Mouse (Mus musculus): ENCODE data around the gene Fabp6. TPM values are rescaled to one million over a fixed set of nuclear protein-coding genes. Genes with fewer than 3 reads are reported as not detected.

Gene Fabp6
- polyA plus RNA-seq, 1 experiment from 2014 or later = not detected

DNA sequence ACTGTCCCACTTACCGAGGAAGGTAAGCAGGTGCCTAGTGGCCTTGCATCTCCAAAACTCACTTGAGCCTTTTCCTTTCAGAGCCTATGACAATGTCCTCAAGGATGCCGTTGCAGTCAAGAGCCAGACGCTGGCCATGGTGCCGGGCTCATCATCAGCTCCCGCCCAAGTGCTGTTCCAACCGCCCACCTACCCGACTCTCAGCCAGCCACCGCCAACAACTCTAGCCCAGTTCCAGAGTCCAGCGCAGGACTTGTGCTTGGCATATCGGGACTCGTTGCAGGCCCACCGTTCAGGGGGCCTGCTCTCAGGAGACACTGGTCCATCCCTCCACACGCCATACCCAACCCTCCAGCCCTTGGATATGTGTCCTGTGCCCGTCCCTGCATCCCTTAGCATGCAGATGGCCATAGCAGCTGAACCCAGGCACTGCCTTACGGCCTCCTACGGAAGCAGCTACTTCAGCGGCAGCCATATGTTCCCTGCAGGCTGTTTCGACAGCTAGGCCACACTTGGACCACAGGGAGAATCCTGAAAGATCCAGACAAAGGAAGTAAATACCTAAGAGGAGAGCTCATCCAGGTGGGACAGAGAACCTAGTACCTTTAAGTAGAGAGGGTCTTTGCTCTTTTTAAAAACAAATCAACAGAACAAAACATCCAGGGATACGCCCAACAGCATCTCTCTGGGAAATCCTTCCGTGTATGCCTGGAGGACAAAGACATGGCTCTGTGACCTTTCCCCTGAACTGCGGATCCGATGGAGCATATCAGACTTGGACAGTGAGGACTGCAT lies 15.9 kb downstream of the Fabp6 start:
- WGBS = 92% methylated on average over 22 of the region's 22 CpGs
- Histone ChIP-seq H3K9me3 (replicated peaks) (no peaks in the 10 kb centered on the region), H3K4me1 (peaks cover 8% of the 10 kb centered on the region; the same call in 1 of the 2 replicates), H3K4me3 (no peak overlapping the region), H3K9ac (no peak overlapping the region), H3K36me3 (peaks cover 54% of the 10 kb centered on the region), H3K4me2 (replicated peaks) (no peak overlapping the region), H3K27me3 (no peaks in the 10 kb centered on the region), H3K27ac (peak overlapping the region; percentile 23; the same call in 1 of the 2 replicates)
- ATAC-seq (ENCODE audit: low FRiP score) = 0 out of 2 replicates have a peak, but pooled peaks have one; percentile 29

DNA sequence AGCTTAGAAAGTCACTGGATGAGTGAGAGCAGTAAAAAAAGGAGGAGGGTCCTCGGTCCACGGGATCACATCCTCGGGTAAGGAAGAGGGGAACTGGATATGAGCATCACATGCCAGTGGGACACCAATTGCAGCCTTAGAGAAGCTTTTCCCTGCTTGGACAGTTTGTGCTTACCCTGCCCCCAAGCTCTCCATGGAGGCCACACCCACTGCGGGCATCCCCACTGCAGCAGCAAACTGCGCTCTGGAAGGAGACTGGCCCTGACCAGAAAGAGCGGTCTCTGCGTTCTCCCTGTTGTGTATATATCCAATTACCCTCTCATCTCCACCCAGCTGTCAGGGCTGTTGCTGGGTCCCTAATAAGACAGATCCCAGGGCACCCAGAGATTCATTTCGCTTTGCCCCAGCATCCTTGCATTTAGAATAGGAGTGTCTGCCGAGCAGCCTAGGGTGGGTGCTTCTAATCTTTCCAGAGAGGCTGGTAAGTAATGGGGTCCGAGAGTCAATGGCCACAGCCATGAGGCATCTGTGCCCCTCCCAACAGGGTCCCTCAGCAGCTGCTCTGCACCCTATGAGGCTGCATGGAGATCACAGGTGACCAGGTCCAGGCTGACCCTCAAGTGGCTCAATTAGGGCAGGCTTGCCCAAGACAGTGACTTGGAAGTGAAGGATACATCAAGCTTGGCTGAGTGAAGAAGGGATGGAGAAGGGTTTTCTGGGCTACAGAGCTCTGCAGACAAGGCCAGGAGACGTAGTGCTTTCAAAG lies 23.4 kb downstream of the Fabp6 start:
- Histone ChIP-seq H3K4me2 (replicated peaks) (no peak overlapping the region), H3K36me3 (peaks cover 24% of the 10 kb centered on the region), H3K9ac (no peak overlapping the region), H3K27me3 (no peaks in the 10 kb centered on the region), H3K9me3 (replicated peaks) (no peaks in the 10 kb centered on the region), H3K4me1 (peaks cover 19% of the 10 kb centered on the region), H3K4me3 (no peak overlapping the region), H3K27ac (no peak overlapping the region)
- WGBS = 55% methylated on average over 11 of the region's 11 CpGs
- ATAC-seq (ENCODE audit: low FRiP score) = no peak

- no peaks in the 10 kb centered on the region for H3K9me3 ChIP-seq (replicated peaks)
- peak overlapping the region; percentile 92 for H3K27ac ChIP-seq
- H3K27me3 ChIP-seq = no peaks in the 10 kb centered on the region
- H3K4me1 ChIP-seq = peaks cover 30% of the 10 kb centered on the region
- H3K36me3 ChIP-seq = peaks cover 14% of the 10 kb centered on the region
- WGBS = 6% methylated on average over 9 of the region's 9 CpGs
- H3K9ac ChIP-seq = peak overlapping the region; percentile 47
- ATAC-seq (ENCODE audit: low FRiP score) = peak; percentile 88
- no peak overlapping the region for H3K4me3 ChIP-seq
- H3K4me2 ChIP-seq (replicated peaks) = peak overlapping the region; percentile 25
Measured at GRCm38 (mm10) chr11:43575376-43576151, 25.8 kb downstream of the Fabp6 start.

- Histone ChIP-seq H3K4me3 (no peak overlapping the region), H3K27ac (peak overlapping the region; percentile 92), H3K4me2 (replicated peaks) (peak overlapping the region; percentile 25), H3K9ac (peak overlapping the region; percentile 47; the same call in 1 of the 2 replicates), H3K36me3 (peaks cover 10% of the 10 kb centered on the region), H3K4me1 (peaks cover 33% of the 10 kb centered on the region), H3K27me3 (no peaks in the 10 kb centered on the region), H3K9me3 (replicated peaks) (no peaks in the 10 kb centered on the region)
- peak; percentile 9 for ATAC-seq (ENCODE audit: low FRiP score)
- WGBS = 14% methylated on average over 3 of the region's 3 CpGs
Measured at GRCm38 (mm10) chr11:43575061-43575375, 26.3 kb downstream of the Fabp6 start.

DNA sequence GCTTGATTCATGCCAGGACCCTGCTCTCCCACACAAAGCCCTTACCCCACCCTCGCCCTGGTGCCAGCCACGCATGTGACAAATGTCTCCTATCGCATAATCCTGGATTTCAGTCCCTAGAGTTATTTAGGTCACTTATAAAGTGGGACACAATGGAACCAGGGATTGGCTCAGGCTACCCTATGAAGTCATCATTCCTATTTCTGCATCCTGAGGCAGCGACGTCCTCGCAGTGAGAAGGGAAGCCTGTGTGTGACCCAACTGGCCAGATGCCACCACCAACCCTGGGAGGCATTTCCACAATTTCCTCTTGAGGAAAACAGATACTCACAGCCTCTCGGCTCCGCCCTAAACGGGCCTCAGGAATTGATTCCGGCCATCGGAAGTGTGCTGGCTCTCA lies 31.7 kb downstream of the Fabp6 start:
- ATAC-seq (ENCODE audit: low FRiP score) = no peak
- Histone ChIP-seq H3K27ac (peak overlapping the region; percentile 49), H3K4me1 (peaks cover 38% of the 10 kb centered on the region)

DNA sequence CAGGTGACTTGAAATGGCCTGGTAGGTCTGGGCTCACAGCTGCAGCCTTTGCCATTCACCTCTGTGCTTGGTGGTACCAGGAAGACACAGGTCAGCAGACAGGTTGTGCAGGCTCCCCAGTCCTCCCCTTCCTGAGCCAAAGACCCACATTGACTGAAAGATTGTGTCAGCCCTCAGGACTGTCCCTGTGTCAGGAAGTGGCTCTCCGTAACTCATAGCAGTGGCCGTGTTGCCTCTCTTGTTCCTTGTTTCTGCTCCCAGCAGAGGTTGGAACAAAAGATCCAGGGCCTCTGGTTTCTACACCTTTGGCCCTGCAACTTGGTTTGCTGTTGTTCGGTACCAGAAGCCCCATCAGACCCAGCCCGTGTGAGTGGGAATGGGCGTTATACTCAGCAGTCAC lies 32.2 kb downstream of the Fabp6 start:
- Histone ChIP-seq H3K27me3 (no peaks in the 10 kb centered on the region), H3K4me1 (peaks cover 38% of the 10 kb centered on the region), H3K4me3 (no peak overlapping the region), H3K27ac (no peak overlapping the region), H3K4me2 (replicated peaks) (no peak overlapping the region), H3K9me3 (replicated peaks) (no peaks in the 10 kb centered on the region), H3K36me3 (no peaks in the 10 kb centered on the region), H3K9ac (no peak overlapping the region)
- ATAC-seq (ENCODE audit: low FRiP score) = no peak
- WGBS = 92% methylated on average over 5 of the region's 5 CpGs

More for the DNA sequence above, 31.7 kb downstream of the Fabp6 start:
- 79% methylated on average over 11 of the region's 11 CpGs for WGBS
- Histone ChIP-seq H3K36me3 (no peaks in the 10 kb centered on the region), H3K9me3 (replicated peaks) (no peaks in the 10 kb centered on the region), H3K9ac (no peak overlapping the region), H3K27me3 (no peaks in the 10 kb centered on the region), H3K4me3 (no peak overlapping the region), H3K4me2 (replicated peaks) (no peak overlapping the region)

GRCm38 (mm10) chr11:43568263-43568662 lies 33.1 kb downstream of the Fabp6 start:
- 67% methylated on average over 5 of the region's 5 CpGs for WGBS

GRCm38 (mm10) chr11:43566696-43567095 lies 34.6 kb downstream of the Fabp6 start:
- Histone ChIP-seq H3K27me3 (no peaks in the 10 kb centered on the region), H3K36me3 (peaks cover 6% of the 10 kb centered on the region; the same call in 1 of the 2 replicates), H3K4me2 (replicated peaks) (no peak overlapping the region), H3K4me3 (no peak overlapping the region), H3K4me1 (peaks cover 37% of the 10 kb centered on the region), H3K27ac (peak overlapping the region; percentile 58; the same call in 1 of the 2 replicates), H3K9ac (no peak overlapping the region), H3K9me3 (replicated peaks) (no peaks in the 10 kb centered on the region)
- ATAC-seq (ENCODE audit: low FRiP score) = no peak
- 75% methylated on average over 5 of the region's 5 CpGs for WGBS

More at GRCm38 (mm10) chr11:43568263-43568662, 33.1 kb downstream of the Fabp6 start:
- Histone ChIP-seq H3K36me3 (no peaks in the 10 kb centered on the region), H3K9me3 (replicated peaks) (no peaks in the 10 kb centered on the region), H3K27ac (no peak overlapping the region), H3K4me3 (no peak overlapping the region), H3K27me3 (no peaks in the 10 kb centered on the region), H3K4me2 (replicated peaks) (no peak overlapping the region), H3K9ac (no peak overlapping the region), H3K4me1 (peaks cover 43% of the 10 kb centered on the region)
- no peak for ATAC-seq (ENCODE audit: low FRiP score)

GRCm38 (mm10) chr11:43565852-43566251 lies 35.5 kb downstream of the Fabp6 start:
- H3K36me3 ChIP-seq = peaks cover 6% of the 10 kb centered on the region; the same call in 1 of the 2 replicates
- H3K4me1 ChIP-seq = peaks cover 32% of the 10 kb centered on the region
- no peak overlapping the region for H3K4me3 ChIP-seq
- H3K27me3 ChIP-seq = no peaks in the 10 kb centered on the region
- H3K4me2 ChIP-seq (replicated peaks) = no peak overlapping the region
- no peak overlapping the region for H3K9ac ChIP-seq
- WGBS = 6% methylated on average over 8 of the region's 8 CpGs
- ATAC-seq (ENCODE audit: low FRiP score) = 0 out of 2 replicates have a peak, but pooled peaks have one; percentile 26
- no peaks in the 10 kb centered on the region for H3K9me3 ChIP-seq (replicated peaks)
- H3K27ac ChIP-seq = peak overlapping the region; percentile 58

GRCm38 (mm10) chr11:43565414-43565813 lies 35.9 kb downstream of the Fabp6 start:
- no peak overlapping the region for H3K4me2 ChIP-seq (replicated peaks)

GRCm38 (mm10) chr11:43563654-43564244 lies 37.6 kb downstream of the Fabp6 start:
- H3K4me1 ChIP-seq = peaks cover 33% of the 10 kb centered on the region
- WGBS = 71% methylated on average over 10 of the region's 10 CpGs
- H3K27ac ChIP-seq = peak overlapping the region; percentile 60

More at GRCm38 (mm10) chr11:43565414-43565813, 35.9 kb downstream of the Fabp6 start:
- Histone ChIP-seq H3K9ac (no peak overlapping the region), H3K4me3 (no peak overlapping the region), H3K4me1 (peaks cover 32% of the 10 kb centered on the region), H3K9me3 (replicated peaks) (no peaks in the 10 kb centered on the region), H3K27ac (peak overlapping the region; percentile 58), H3K27me3 (no peaks in the 10 kb centered on the region), H3K36me3 (peaks cover 6% of the 10 kb centered on the region; the same call in 1 of the 2 replicates)
- 43% methylated on average over 2 of the region's 2 CpGs for WGBS
- ATAC-seq (ENCODE audit: low FRiP score) = no peak

More at GRCm38 (mm10) chr11:43563654-43564244, 37.6 kb downstream of the Fabp6 start:
- no peak overlapping the region for H3K9ac ChIP-seq
- H3K4me3 ChIP-seq = no peak overlapping the region
- H3K9me3 ChIP-seq (replicated peaks) = no peaks in the 10 kb centered on the region
- no peak overlapping the region for H3K4me2 ChIP-seq (replicated peaks)
- peaks cover 6% of the 10 kb centered on the region for H3K36me3 ChIP-seq
- no peak for ATAC-seq (ENCODE audit: low FRiP score)
- H3K27me3 ChIP-seq = no peaks in the 10 kb centered on the region
